Mouse (Mus musculus) splenic B cell, adult 2 months (primary cell): ENCODE measurements around the gene Tpcn2.

ENCODE experiments used
- DNase-seq: peaks from one replicate; pipeline ENCODE4 v3.0.0-alpha.2; 2011; ENCODE audit warnings: low read depth, low spot score
- H3K27me3 ChIP-seq: 2 replicates; pipeline ENCODE4 v1.6.1; 2012; ENCODE audit warnings: mild to moderate bottlenecking, low read length, moderate library complexity, mixed read lengths; ENCODE audit not compliant: control insufficient read depth, poor library complexity, insufficient read depth, severe bottlenecking
- H3K36me3 ChIP-seq: 2 replicates; pipeline ENCODE4 v1.6.1; 2012; ENCODE audit warnings: mild to moderate bottlenecking, low read length, moderate library complexity, mixed read lengths; ENCODE audit not compliant: control insufficient read depth, poor library complexity, insufficient read depth, severe bottlenecking

Gene Tpcn2

DNA sequence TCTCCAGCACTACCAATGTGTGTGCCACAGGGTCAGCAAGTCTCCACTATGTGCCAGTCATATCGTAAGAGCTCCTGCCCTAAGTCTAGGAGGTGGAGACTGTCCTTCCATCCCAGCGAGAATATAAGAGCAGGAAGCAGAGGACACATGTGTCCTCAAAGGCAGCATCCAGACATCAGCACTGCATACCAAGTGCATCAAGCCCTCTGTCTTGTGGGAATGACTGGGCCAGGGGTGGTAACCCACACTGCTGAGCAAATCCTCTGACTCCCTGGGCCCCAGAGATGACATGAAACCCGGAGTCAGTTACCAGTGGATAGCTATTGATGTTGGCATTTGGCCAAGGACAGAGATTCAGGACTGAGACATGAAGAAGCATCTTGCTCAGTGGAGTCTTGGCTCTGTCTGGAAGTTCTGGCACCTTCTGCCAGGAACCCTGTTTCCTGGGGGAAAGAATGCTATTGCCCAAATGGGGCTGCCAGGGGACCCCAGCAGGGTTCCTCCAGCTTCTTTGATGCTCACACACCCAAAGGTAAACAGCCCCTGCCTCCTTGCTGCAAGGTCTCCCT is 140.2 kb downstream of the Tpcn2 start:
- H3K27me3 ChIP-seq: no peaks in the 10 kb centered on the region
- no peak for DNase-seq
- no peaks in the 10 kb centered on the region for H3K36me3 ChIP-seq

DNA sequence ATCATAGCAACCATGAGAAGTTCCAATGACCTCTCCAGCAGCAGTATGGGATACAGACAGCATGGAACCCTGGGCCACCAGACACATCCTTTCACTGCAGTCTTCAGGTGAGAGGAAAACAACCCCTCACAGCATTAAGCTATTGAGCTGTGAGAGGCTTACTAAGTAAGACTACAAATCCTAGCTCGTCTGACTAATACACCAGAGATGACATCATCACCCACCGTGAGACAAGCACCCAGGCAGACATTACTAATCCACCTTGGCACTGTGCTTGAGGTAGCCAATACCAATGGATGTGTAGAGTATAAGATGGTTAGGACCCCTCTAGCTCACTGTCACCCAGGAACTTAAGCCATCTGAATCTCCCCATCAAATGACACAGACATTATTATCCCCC is 143.2 kb downstream of the Tpcn2 start:
- Histone ChIP-seq H3K27me3 (no peaks in the 10 kb centered on the region), H3K36me3 (no peaks in the 10 kb centered on the region)
- no peak for DNase-seq

DNA sequence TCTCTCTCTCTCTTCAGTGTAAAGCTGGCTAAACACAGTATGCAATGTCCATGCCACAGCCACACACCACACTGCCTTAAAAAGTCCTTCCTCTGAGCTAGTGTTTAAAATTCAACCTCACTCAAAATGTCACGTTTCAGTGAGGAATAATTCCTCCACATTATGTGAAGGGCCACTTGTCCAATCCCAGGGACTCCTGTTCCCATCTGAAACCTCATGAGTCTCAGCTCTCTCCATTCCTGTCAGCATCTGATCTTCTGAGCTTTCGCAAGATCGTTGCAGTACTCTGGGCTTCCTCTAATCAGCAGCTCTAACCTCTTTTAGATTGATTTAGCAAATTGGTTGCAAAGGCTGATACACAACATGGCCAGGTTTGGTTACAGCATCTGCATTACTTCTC is 144.2 kb downstream of the Tpcn2 start:
- no peak for DNase-seq
- Histone ChIP-seq H3K36me3 (no peaks in the 10 kb centered on the region), H3K27me3 (no peaks in the 10 kb centered on the region)

GRCm38 (mm10) chr7:145139100-145139499 is 144.7 kb downstream of the Tpcn2 start:
- no peaks in the 10 kb centered on the region for H3K36me3 ChIP-seq
- no peak for DNase-seq

DNA sequence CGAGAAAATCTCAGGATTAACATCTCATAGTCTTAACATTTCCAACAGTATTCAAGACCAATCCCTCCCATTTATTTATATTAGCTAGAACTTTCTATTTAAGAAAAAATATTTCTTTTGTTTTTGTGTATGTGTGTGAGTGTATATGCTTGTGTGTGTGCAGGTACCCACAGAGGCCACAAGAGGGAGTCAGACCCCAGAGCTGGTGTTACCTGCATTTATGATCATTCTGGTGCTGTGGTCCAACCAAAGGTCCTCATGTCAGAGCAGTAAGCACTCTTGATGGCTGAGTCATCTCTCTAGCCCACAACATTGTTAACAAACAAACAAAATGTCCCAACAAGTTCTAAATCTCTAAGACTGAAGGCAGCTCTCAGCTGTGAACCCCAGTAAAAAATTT is 145.9 kb downstream of the Tpcn2 start:
- H3K27me3 ChIP-seq: no peaks in the 10 kb centered on the region
- no peaks in the 10 kb centered on the region for H3K36me3 ChIP-seq
- DNase-seq: no peak

More at GRCm38 (mm10) chr7:145139100-145139499, 144.7 kb downstream of the Tpcn2 start:
- no peaks in the 10 kb centered on the region for H3K27me3 ChIP-seq

DNA sequence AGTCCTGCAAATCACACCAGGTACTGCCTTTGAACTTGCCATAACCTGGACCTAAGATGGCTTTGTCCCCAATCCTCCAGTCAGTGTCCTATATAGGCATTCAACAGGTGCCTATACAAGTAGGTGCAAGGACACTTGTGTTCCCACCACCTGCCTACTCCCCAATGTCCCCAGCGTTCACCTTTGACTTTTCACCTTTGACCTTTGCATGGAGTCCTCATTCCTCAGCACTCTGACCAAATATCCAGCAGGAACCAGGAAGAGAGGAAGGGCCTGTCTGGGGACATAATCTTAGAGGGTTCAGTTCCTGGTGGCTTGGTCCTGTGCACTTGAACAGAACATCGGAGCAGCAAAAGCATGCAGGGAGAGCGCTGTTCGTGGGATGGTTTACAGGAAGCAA is 147.0 kb downstream of the Tpcn2 start:
- Histone ChIP-seq H3K36me3 (no peaks in the 10 kb centered on the region), H3K27me3 (no peaks in the 10 kb centered on the region)
- DNase-seq: no peak
